Mouse (Mus musculus): Measurements from ENCODE around the gene Selplg.
"Not testable (repeated sequence)": the region's sequence is repeated elsewhere in the genome, so short reads cannot be mapped to it uniquely, and the experiment has no call there.

The Selplg gene

GRCm38 (mm10) chr5:113791197-113792095 is 41.0 kb downstream of the Selplg start:
- DNase-seq (ENCODE audit: low read depth, low spot score) = no peak

DNA sequence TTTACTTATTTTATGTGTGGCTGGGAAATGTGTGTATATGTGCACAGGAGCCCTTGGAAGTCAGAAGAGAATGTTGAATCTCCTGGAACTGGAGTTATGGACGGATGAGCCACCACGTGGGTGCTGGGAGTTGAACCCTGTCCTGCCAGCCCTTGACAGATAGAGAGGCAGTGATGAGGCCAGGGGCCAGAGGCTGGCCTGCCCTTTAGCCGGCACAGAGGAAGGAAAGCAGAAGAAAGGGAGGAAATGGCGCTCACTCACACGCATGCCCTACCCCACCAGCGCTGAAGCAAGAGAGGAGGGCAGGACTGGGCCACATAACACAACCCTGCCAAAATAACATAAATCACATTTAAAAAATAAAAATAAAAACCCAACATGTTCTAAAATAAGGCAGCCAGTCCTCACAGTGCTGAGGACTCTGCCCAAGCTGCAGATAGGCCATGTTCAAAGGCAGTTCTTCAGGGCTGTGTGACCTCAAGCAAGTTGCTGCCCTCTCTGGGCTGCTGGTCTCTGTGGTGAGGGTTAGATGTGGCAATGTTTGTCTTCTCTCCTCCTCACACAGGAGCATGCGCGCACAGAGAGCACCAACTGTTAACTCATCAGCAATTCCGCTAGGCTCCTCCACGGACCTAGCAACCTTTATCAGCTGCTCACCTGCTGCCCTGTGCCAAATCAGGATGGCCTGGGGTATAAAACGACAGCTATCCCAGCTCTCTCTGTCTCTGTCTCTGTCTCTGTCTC is 41.8 kb downstream of the Selplg start:
- DNase-seq (ENCODE audit: low read depth, low spot score) = no peak

GRCm38 (mm10) chr5:113789075-113789788 is 43.2 kb downstream of the Selplg start:
- DNase-seq (ENCODE audit: low read depth, low spot score) = no peak

DNA sequence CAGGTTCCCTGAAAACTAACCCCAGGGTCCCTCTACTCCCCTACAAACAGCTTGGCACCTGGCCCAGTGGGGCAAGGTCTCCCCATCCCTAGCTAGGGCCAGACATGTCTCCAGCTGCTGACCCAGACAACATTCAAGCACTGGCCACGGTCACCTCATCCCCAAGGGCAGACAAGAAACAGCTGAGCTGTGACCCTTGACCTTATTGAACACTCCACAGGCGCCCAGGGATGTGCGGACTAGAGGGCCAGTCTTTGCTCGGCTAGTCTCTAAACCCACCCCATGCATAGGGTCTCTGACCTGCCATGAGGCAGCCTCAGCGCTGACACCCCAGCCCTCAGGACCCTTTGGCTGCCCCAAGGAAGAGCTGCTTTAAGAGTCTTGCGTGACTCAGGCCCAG is 43.8 kb downstream of the Selplg start:
- DNase-seq (ENCODE audit: low read depth, low spot score) = no peak

- no peak for DNase-seq (ENCODE audit: low read depth, low spot score)
Measured at GRCm38 (mm10) chr5:113786985-113787384, 45.5 kb downstream of the Selplg start.

GRCm38 (mm10) chr5:113784104-113784503 is 48.3 kb downstream of the Selplg start:
- peak; percentile 87 for DNase-seq (ENCODE audit: low read depth, low spot score)

- peak; percentile 93 for DNase-seq (ENCODE audit: low read depth, low spot score)
Measured at GRCm38 (mm10) chr5:113783581-113784001, 48.9 kb downstream of the Selplg start.

GRCm38 (mm10) chr5:113782624-113783023 is 49.8 kb downstream of the Selplg start:
- peak; percentile 88 for DNase-seq (ENCODE audit: low read depth, low spot score)

DNA sequence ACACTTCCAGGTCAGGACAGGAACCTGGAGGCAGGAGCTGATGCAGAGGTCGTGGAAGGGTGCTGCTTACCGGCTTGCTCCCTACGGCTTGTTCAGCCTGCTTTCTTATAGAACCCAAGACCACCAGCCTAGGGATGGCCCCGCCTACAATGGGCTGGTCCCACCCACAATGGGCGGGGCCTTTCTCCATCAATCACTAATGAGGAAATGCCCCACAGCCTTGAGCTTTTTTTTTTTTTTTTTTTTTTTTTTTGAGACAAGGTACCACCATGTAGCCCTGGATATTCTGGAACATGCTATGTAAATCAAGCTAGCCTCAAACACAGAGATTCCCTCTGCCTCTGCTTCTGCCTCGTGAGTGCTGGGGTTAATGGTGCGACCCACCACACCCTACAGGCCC is 50.6 kb downstream of the Selplg start:
- DNase-seq (ENCODE audit: low read depth, low spot score) = no peak

DNA sequence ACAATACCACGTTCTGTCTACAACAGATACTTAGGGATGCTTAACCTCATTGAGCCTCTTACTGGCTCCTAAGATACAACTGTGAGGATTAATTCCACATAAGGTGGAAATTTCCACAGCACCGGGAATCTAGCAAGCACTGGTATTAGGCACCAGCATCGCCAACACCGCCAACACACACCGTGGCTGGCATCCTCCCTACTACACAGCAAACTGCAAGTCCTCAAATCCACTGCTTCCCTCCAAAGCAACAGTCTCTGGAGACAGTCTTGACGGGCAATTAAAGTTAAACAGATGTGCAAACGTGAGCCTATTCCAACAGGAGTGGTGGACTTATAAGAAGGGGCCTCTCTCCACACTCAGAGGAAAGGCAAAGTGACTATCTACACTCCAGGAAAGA is 51.2 kb downstream of the Selplg start:
- DNase-seq (ENCODE audit: low read depth, low spot score) = peak; percentile 34

DNA sequence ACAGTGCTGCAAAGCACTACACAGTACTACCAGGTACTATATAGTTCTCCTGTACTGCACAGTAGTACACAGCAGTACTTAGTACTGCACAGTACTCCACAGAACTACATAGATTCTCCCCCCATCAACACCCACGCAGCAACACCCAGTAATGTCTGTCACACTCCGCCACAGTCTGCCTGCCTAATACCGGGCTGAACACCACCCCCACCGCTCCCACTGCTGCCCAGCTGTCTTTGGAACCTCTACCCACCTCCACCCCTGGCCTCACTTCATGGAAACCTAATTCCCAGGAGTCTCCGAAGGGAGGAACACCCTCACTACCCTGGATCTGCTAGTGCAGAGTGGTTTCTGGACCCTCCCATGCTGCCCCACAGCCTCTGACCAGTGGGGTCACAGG is 51.7 kb downstream of the Selplg start:
- no peak for DNase-seq (ENCODE audit: low read depth, low spot score)

DNA sequence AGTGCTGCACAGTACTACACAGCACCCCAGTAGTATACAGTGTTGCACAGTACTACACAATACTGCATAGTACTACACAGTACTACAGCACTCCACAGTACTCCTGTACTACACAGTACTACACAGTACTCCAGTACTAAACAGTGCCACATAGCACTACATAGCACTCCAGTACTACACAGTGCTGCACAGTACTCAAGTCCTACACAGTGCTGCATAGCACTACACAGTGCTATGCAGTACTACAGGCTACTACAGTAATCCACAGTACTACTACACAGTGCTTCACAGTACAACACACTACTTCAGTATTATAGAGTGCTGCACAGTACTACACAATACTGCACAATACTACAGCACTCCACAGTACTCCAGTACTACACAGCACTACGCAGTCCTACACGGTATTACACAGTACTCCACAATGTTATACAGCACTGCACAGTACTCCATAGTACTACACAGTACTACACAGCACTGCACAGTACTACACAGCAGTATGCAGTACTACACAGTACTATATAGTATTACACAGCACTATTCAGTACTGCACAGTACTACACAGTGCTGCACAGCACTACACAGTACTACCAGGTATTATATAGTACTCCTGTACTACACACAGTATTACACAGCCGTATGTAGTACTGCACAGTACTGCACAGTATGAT is 52.2 kb downstream of the Selplg start:
- no peak for DNase-seq (ENCODE audit: low read depth, low spot score)

DNA sequence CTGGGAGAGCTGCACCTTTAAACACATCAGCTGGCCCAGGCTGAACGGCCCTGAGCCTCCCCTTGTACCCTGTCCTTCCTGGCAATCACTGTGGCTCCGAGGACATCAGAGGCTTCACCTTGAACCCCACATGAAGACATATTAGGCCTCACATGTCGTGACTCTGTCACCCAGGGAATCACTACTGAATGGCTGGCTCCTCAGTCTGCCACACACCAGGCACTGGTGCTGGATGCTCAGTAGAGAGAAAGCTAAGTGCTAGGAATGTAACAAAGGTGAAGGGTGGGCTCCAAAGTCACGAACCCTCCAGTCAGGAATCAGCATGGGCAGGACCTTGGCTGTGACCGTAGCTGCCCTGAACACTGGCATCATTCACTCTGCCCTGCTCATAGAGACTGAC is 52.9 kb downstream of the Selplg start:
- DNase-seq (ENCODE audit: low read depth, low spot score) = no peak

GRCm38 (mm10) chr5:113777728-113778127 is 54.7 kb downstream of the Selplg start:
- not testable (repeated sequence) for DNase-seq (ENCODE audit: low read depth, low spot score)

- no peak for DNase-seq (ENCODE audit: low read depth, low spot score)
Measured at GRCm38 (mm10) chr5:113776896-113777226, 55.6 kb downstream of the Selplg start.

DNA sequence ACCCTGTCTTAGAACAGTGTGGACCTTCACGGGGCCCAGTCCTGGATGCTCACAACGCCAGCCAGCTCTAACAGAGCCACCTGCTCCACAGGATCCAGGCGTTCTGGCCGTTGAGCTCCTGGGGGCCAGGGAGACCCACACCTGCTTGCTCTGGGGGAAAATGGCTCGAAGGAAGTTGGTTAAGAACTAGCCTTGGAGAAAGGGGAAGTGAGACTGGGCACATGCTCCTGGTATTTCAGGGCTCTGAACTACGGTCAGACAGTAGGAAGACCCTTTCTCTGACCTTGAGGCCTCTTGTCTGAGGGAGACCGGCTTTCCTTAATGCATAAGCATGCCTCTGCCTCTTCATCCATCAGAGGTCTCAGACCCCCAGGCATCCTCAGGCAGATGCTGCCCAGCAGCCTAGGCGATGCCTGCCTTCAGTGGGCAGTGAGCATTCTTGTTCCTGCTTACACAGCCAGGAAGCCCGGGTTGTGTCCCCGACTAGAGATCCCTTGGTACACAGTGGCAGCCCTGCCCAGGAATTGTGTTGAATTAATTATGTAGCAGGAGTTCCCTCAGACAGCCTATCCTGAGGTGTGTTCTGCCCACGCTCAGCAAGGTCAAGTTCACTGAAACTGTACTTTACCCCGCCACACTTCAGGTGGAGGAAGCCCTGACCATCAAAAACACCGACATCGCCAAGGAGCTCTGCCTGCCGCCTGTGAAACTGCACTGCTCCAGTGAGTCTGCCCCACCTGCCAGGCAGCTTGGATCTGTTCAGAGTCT is 56.1 kb downstream of the Selplg start:
- no peak for DNase-seq (ENCODE audit: low read depth, low spot score)

DNA sequence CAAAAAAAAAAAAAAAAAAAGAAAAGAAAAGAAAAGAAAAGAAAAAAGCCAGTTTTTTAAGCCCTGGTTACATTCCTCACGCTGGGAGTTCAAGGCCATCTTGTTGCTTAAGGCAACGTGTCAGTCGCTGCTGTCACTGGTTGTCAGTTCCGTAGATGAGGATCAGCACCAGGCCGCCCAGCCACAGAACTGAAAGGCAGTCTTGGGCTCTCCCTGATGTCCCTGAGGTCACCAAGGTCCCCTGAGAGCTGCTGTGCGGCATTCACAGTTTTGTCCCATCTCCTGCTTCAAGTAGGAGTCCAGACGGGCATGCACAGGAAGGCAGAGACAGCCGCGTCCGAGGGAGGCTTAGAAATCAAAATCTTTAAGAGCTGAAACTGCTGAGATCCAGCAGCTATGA is 56.9 kb downstream of the Selplg start:
- DNase-seq (ENCODE audit: low read depth, low spot score) = no peak

GRCm38 (mm10) chr5:113773664-113774063 is 58.8 kb downstream of the Selplg start:
- DNase-seq (ENCODE audit: low read depth, low spot score) = peak; percentile 93

DNA sequence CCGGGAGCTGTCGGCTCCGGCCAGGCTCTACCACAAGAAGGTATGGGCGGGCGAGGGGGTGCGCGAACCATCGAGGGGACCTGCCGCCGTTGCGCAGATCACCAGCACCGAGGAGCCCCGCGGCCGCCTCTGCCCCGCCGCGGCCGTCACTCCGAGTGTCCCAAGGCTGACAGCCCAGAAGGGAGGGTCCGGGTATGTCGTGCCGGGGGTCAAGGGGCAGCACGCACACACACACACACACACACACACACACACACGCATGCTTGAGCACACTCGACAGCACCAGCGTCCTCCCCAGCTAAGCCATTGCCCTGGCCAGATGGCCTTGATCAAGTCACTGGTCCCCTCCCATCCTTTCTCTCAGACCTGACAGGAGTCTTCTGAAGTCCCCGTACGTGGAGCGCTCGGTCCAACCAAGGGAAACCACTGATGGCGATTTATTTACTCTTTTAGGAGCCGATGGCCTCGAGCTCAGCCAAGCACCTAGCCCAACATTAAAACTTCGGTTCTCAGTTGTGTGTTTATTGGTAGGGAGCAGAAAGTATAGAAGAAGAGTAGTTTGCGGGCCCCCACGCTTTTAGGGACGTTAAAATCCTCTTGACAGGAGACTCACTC is 59.4 kb downstream of the Selplg start:
- peak; percentile 25 for DNase-seq (ENCODE audit: low read depth, low spot score)

GRCm38 (mm10) chr5:113772450-113772895 is 60.0 kb downstream of the Selplg start, which contains the start of the genes Sart3 and Iscu:
TSS of gene Sart3 (minus strand) at chr5:113772510.
TSS of gene Iscu (plus strand) at chr5:113772748.
- peak; percentile 92 for DNase-seq (ENCODE audit: low read depth, low spot score)

Data from 3T3-L1 (cell line).